Mouse (Mus musculus): ENCODE results near the gene Morn5. TPM values are rescaled to one million over a fixed set of nuclear protein-coding genes. Genes with fewer than 3 reads are reported as not detected.

Gene Morn5
- polyA plus RNA-seq, 1 experiment, result 0.11 TPM

DNA sequence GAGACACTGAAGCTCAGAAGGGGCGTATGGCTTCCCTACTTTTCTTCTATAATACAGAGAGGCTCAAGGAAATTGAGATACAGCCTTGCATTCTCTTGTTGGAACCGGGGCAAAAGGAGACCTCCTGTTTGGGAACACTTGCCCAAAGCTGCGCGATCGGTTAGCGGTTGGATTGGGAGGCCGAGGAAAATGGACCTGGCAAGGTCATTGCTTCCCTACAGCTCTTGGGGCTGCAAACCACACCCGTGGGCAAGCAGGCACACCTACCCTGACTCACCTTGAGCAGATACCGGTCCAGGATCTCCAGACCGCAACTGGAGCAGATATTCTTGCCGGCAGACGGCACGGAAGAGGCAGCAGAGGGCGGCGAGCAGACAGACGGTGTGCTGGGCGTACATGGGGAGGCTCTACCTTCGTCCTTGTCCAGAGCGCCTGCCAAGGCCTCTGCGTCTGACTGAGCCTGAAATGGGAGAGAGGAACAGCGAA is 53.9 kb downstream of the Morn5 start:
- TF ChIP-seq CTCF (IDR thresholded peaks at IDR 0.05; ENCODE audit: control insufficient read depth, insufficient read depth, insufficient read length) (no peak), CEBPB (IDR thresholded peaks at IDR 0.05; ENCODE audit: low read depth) (no peak), MYOG (IDR thresholded peaks at IDR 0.05; ENCODE audit: control insufficient read depth, extremely low read depth, insufficient read length) (no peak), USF1 (IDR thresholded peaks at IDR 0.05; ENCODE audit: low read depth) (no peak), FOSL1 (IDR thresholded peaks at IDR 0.05; ENCODE audit: insufficient read depth, low read length, poor library complexity, severe bottlenecking) (no peak), MAX (IDR thresholded peaks at IDR 0.05) (no peak), MYOD1 (IDR thresholded peaks at IDR 0.05; ENCODE audit: control insufficient read depth, insufficient read length, low read depth) (no peak)
- Histone ChIP-seq H3K79me2 (ENCODE audit: control insufficient read depth, insufficient read depth) (peaks cover 8% of the 10 kb centered on the region), H3K79me3 (ENCODE audit: low read depth) (no peaks in the 10 kb centered on the region), H3K27me3 (ENCODE audit: control insufficient read depth, insufficient read depth, insufficient read length) (no peaks in the 10 kb centered on the region), H3K36me3 (ENCODE audit: control insufficient read depth, insufficient read depth) (peaks cover 3% of the 10 kb centered on the region), H3ac (ENCODE audit: control insufficient read depth, insufficient read length, low read depth) (no peak overlapping the region), H3K4me3 (ENCODE audit: insufficient read depth, poor library complexity, severe bottlenecking) (no peak overlapping the region)

DNA sequence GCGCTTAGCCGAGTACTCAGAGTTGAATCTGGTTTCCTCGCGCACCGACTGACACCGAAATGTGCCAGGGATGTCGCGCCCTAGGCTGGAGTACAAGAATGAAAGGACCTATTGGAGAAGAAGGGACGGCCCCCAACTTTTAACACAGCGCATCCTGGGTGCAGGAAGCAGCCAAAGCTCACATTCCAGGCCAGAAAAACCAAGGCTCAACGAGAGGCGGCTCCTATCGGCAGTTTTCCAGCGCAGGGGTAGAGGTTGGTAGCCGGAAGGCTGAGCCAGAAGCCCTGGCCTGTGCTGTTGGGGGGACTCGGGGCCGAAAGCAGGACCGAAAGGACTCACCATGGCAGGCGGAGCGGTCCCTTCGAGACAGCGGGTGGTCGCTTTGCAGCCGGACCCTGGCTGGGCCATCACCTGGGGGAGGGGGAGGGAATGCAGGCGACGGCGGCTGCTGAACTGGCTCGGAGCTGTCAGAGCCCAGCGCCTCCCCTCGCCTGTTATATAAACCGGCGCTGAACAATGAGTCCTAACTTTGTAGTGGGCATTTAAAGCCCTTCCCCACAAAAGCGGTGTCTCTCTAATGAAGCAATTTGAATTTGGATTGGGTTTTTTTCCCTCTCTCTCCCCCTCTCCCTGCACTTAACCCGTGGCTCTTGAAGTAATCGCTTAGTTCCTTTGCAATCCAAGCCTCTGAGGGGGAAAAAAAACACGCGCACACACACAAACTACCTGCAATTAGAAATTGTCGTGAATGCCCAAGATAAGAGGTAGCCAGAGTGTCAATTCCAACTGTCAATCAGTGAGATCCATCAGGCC is 54.5 kb downstream of the Morn5 start:
- Histone ChIP-seq H3K79me2 (ENCODE audit: control insufficient read depth, insufficient read depth) (peaks cover 8% of the 10 kb centered on the region), H3K4me3 (ENCODE audit: insufficient read depth, poor library complexity, severe bottlenecking) (no peak overlapping the region), H3K36me3 (ENCODE audit: control insufficient read depth, insufficient read depth) (peaks cover 3% of the 10 kb centered on the region), H3K27me3 (ENCODE audit: control insufficient read depth, insufficient read depth, insufficient read length) (no peaks in the 10 kb centered on the region), H3ac (ENCODE audit: control insufficient read depth, insufficient read length, low read depth) (no peak overlapping the region), H3K79me3 (ENCODE audit: low read depth) (no peaks in the 10 kb centered on the region)
- no peak for TF ChIP-seq USF1 (IDR thresholded peaks at IDR 0.05; ENCODE audit: low read depth)
- TF ChIP-seq MYOG (IDR thresholded peaks at IDR 0.05; ENCODE audit: control insufficient read depth, extremely low read depth, insufficient read length), result no peak
- no peak for TF ChIP-seq CEBPB (IDR thresholded peaks at IDR 0.05; ENCODE audit: low read depth)
- TF ChIP-seq FOSL1 (IDR thresholded peaks at IDR 0.05; ENCODE audit: insufficient read depth, low read length, poor library complexity, severe bottlenecking), result no peak
- no peak for TF ChIP-seq CTCF (IDR thresholded peaks at IDR 0.05; ENCODE audit: control insufficient read depth, insufficient read depth, insufficient read length)
- no peak for TF ChIP-seq MAX (IDR thresholded peaks at IDR 0.05)
- no peak for TF ChIP-seq MYOD1 (IDR thresholded peaks at IDR 0.05; ENCODE audit: control insufficient read depth, insufficient read length, low read depth)

DNA sequence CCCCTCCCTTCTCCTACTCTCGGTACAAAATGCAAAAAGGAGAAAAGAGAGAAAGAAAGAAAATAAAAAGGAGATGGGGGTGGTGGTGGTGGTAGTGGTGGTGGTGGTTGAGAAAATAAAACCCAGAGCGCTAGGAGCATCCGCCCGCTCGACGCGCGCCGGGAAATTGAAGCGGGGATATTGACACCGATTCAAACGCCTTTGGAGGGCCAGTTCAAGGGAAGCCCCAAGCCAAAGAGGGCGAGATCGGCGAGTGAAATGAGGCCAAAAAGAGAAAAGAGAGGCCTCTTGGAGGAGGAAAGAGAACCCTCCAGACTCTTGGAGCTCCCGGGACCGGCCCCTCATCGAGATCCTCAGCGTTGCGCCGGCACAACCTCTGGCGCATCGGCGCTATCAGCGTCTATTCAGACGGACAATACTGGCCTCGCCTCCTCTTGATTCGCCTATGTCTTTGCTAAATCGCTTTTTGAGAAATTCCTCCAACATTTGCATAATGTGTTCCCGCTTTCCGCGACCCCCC is 55.2 kb downstream of the Morn5 start:
- TF ChIP-seq USF1 (IDR thresholded peaks at IDR 0.05; ENCODE audit: low read depth) (no peak), MAX (IDR thresholded peaks at IDR 0.05) (no peak), MYOD1 (IDR thresholded peaks at IDR 0.05; ENCODE audit: control insufficient read depth, insufficient read length, low read depth) (no peak), FOSL1 (IDR thresholded peaks at IDR 0.05; ENCODE audit: insufficient read depth, low read length, poor library complexity, severe bottlenecking) (no peak), CEBPB (IDR thresholded peaks at IDR 0.05; ENCODE audit: low read depth) (no peak), CTCF (IDR thresholded peaks at IDR 0.05; ENCODE audit: control insufficient read depth, insufficient read depth, insufficient read length) (no peak), MYOG (IDR thresholded peaks at IDR 0.05; ENCODE audit: control insufficient read depth, extremely low read depth, insufficient read length) (no peak)
- H3K79me3 ChIP-seq (ENCODE audit: low read depth), result no peaks in the 10 kb centered on the region
- no peaks in the 10 kb centered on the region for H3K27me3 ChIP-seq (ENCODE audit: control insufficient read depth, insufficient read depth, insufficient read length)
- H3K79me2 ChIP-seq (ENCODE audit: control insufficient read depth, insufficient read depth), result peaks cover 8% of the 10 kb centered on the region
- H3ac ChIP-seq (ENCODE audit: control insufficient read depth, insufficient read length, low read depth), result peak overlapping the region; percentile 90
- peaks cover 3% of the 10 kb centered on the region for H3K36me3 ChIP-seq (ENCODE audit: control insufficient read depth, insufficient read depth)
- peak overlapping the region; percentile 60 for H3K4me3 ChIP-seq (ENCODE audit: insufficient read depth, poor library complexity, severe bottlenecking)

GRCm38 (mm10) chr2:36104956-36105741 is 55.9 kb downstream of the Morn5 start, which contains the start of gene Lhx6:
Gene Lhx6 (minus strand): TSS chr2:36105408.
- Histone ChIP-seq H3K27me3 (ENCODE audit: control insufficient read depth, insufficient read depth, insufficient read length) (no peaks in the 10 kb centered on the region), H3K79me3 (ENCODE audit: low read depth) (no peaks in the 10 kb centered on the region), H3ac (ENCODE audit: control insufficient read depth, insufficient read length, low read depth) (peak within 1 kb of the TSS; percentile 90), H3K79me2 (ENCODE audit: control insufficient read depth, insufficient read depth) (peaks cover 8% of the 10 kb centered on the region), H3K36me3 (ENCODE audit: control insufficient read depth, insufficient read depth) (peaks cover 3% of the 10 kb centered on the region), H3K4me3 (ENCODE audit: insufficient read depth, poor library complexity, severe bottlenecking) (peak within 1 kb of the TSS; percentile 60)
- TF ChIP-seq MAX (IDR thresholded peaks at IDR 0.05) (no peak), FOSL1 (IDR thresholded peaks at IDR 0.05; ENCODE audit: insufficient read depth, low read length, poor library complexity, severe bottlenecking) (peak; percentile 31), MYOG (IDR thresholded peaks at IDR 0.05; ENCODE audit: control insufficient read depth, extremely low read depth, insufficient read length) (no peak)

GRCm38 (mm10) chr2:36108615-36109014 is 59.4 kb downstream of the Morn5 start:
- H3K79me3 ChIP-seq (ENCODE audit: low read depth), result no peaks in the 10 kb centered on the region
- H3K36me3 ChIP-seq (ENCODE audit: control insufficient read depth, insufficient read depth), result no peaks in the 10 kb centered on the region
- H3K4me3 ChIP-seq (ENCODE audit: insufficient read depth, poor library complexity, severe bottlenecking), result no peak overlapping the region
- no peaks in the 10 kb centered on the region for H3K27me3 ChIP-seq (ENCODE audit: control insufficient read depth, insufficient read depth, insufficient read length)
- H3K79me2 ChIP-seq (ENCODE audit: control insufficient read depth, insufficient read depth), result peaks cover 8% of the 10 kb centered on the region
- TF ChIP-seq MYOD1 (IDR thresholded peaks at IDR 0.05; ENCODE audit: control insufficient read depth, insufficient read length, low read depth), result no peak
- H3ac ChIP-seq (ENCODE audit: control insufficient read depth, insufficient read length, low read depth), result no peak overlapping the region

All from C2C12 (cell line).